Mouse (Mus musculus): ENCODE data around the gene Nt5c2. TPM values are rescaled to one million over a fixed set of nuclear protein-coding genes. Genes with fewer than 3 reads are reported as not detected.

The Nt5c2 gene
- total and polyA plus RNA-seq, 2 experiments from 2014 or later = 64.1 to 81.8 TPM

GRCm38 (mm10) chr19:46934025-46934424 lies 80.9 kb downstream of the Nt5c2 start:
- H3K36me3 ChIP-seq (ENCODE audit: insufficient read depth, low read length) = no peaks in the 10 kb centered on the region

GRCm38 (mm10) chr19:46932608-46933007 lies 82.3 kb downstream of the Nt5c2 start:
- TF ChIP-seq CTCF (IDR thresholded peaks at IDR 0.05) = no peak
- no peak overlapping the region for H3K27ac ChIP-seq (ENCODE audit: low read depth, low read length)
- no peaks in the 10 kb centered on the region for H3K36me3 ChIP-seq (ENCODE audit: insufficient read depth, low read length)
- WGBS = 65% methylated on average over 5 of the region's 5 CpGs
- DNase-seq (ENCODE audit: low spot score) (no peak), ATAC-seq (ENCODE audit: low FRiP score) (no peak)
- H3K4me3 ChIP-seq (ENCODE audit: low read depth, low read length) = no peak overlapping the region
- H3K4me2 ChIP-seq (ENCODE audit: low read depth, low read length, poor library complexity, severe bottlenecking) = no peak overlapping the region
- H3K9ac ChIP-seq (replicated peaks; ENCODE audit: low read length, poor library complexity, severe bottlenecking) = no peak overlapping the region
- no peaks in the 10 kb centered on the region for H3K27me3 ChIP-seq (ENCODE audit: insufficient read depth, low read length)
- no peaks in the 10 kb centered on the region for H3K9me3 ChIP-seq (ENCODE audit: low read length)
- H3K4me1 ChIP-seq (ENCODE audit: insufficient read depth, low read length) = no peaks in the 10 kb centered on the region

More at GRCm38 (mm10) chr19:46934025-46934424, 80.9 kb downstream of the Nt5c2 start:
- no peak overlapping the region for H3K4me3 ChIP-seq (ENCODE audit: low read depth, low read length)
- WGBS = 84% methylated on average over 4 of the region's 4 CpGs
- H3K9me3 ChIP-seq (ENCODE audit: low read length) = no peaks in the 10 kb centered on the region
- no peak overlapping the region for H3K9ac ChIP-seq (replicated peaks; ENCODE audit: low read length, poor library complexity, severe bottlenecking)
- no peak for TF ChIP-seq CTCF (IDR thresholded peaks at IDR 0.05)
- no peak overlapping the region for H3K4me2 ChIP-seq (ENCODE audit: low read depth, low read length, poor library complexity, severe bottlenecking)
- H3K4me1 ChIP-seq (ENCODE audit: insufficient read depth, low read length) = no peaks in the 10 kb centered on the region
- no peak overlapping the region for H3K27ac ChIP-seq (ENCODE audit: low read depth, low read length)
- ATAC-seq (ENCODE audit: low FRiP score) (no peak), DNase-seq (ENCODE audit: low spot score) (peak; percentile 7)
- no peaks in the 10 kb centered on the region for H3K27me3 ChIP-seq (ENCODE audit: insufficient read depth, low read length)

- peaks cover 3% of the 10 kb centered on the region; the same call in 1 of the 2 replicates for H3K4me1 ChIP-seq (ENCODE audit: insufficient read depth, low read length)
- DNase-seq (ENCODE audit: low spot score) = no peak
- no peak for ATAC-seq (ENCODE audit: low FRiP score)
- no peaks in the 10 kb centered on the region for H3K9me3 ChIP-seq (ENCODE audit: low read length)
- H3K27ac ChIP-seq (ENCODE audit: low read depth, low read length) = no peak overlapping the region
- TF ChIP-seq CTCF (IDR thresholded peaks at IDR 0.05) = no peak
- H3K4me3 ChIP-seq (ENCODE audit: low read depth, low read length) = no peak overlapping the region
- 76% methylated on average over 5 of the region's 5 CpGs for WGBS
- no peak overlapping the region for H3K9ac ChIP-seq (replicated peaks; ENCODE audit: low read length, poor library complexity, severe bottlenecking)
- H3K36me3 ChIP-seq (ENCODE audit: insufficient read depth, low read length) = no peaks in the 10 kb centered on the region
- no peaks in the 10 kb centered on the region for H3K27me3 ChIP-seq (ENCODE audit: insufficient read depth, low read length)
- H3K4me2 ChIP-seq (ENCODE audit: low read depth, low read length, poor library complexity, severe bottlenecking) = no peak overlapping the region
Observed at GRCm38 (mm10) chr19:46930026-46930425, 84.9 kb downstream of the Nt5c2 start.

GRCm38 (mm10) chr19:46929044-46929587 lies 85.8 kb downstream of the Nt5c2 start:
- Histone ChIP-seq H3K4me1 (ENCODE audit: insufficient read depth, low read length) (peaks cover 3% of the 10 kb centered on the region; the same call in 1 of the 2 replicates), H3K27ac (ENCODE audit: low read depth, low read length) (no peak overlapping the region), H3K4me2 (ENCODE audit: low read depth, low read length, poor library complexity, severe bottlenecking) (no peak overlapping the region), H3K9ac (replicated peaks; ENCODE audit: low read length, poor library complexity, severe bottlenecking) (no peak overlapping the region), H3K36me3 (ENCODE audit: insufficient read depth, low read length) (no peaks in the 10 kb centered on the region), H3K4me3 (ENCODE audit: low read depth, low read length) (no peak overlapping the region), H3K27me3 (ENCODE audit: insufficient read depth, low read length) (no peaks in the 10 kb centered on the region), H3K9me3 (ENCODE audit: low read length) (no peaks in the 10 kb centered on the region)
- ATAC-seq (ENCODE audit: low FRiP score) = no peak
- peak; percentile 70 for DNase-seq (ENCODE audit: low spot score)
- 75% methylated on average over 6 of the region's 6 CpGs for WGBS
- TF ChIP-seq CTCF (IDR thresholded peaks at IDR 0.05) = no peak

- H3K27ac ChIP-seq (ENCODE audit: low read depth, low read length) = no peak overlapping the region
- H3K4me2 ChIP-seq (ENCODE audit: low read depth, low read length, poor library complexity, severe bottlenecking) = no peak overlapping the region
- no peak overlapping the region for H3K9ac ChIP-seq (replicated peaks; ENCODE audit: low read length, poor library complexity, severe bottlenecking)
- no peaks in the 10 kb centered on the region for H3K36me3 ChIP-seq (ENCODE audit: insufficient read depth, low read length)
- ATAC-seq (ENCODE audit: low FRiP score) (no peak), DNase-seq (ENCODE audit: low spot score) (no peak)
- H3K9me3 ChIP-seq (ENCODE audit: low read length) = no peaks in the 10 kb centered on the region
- no peaks in the 10 kb centered on the region for H3K27me3 ChIP-seq (ENCODE audit: insufficient read depth, low read length)
- no peak overlapping the region for H3K4me3 ChIP-seq (ENCODE audit: low read depth, low read length)
- H3K4me1 ChIP-seq (ENCODE audit: insufficient read depth, low read length) = peaks cover 3% of the 10 kb centered on the region; the same call in 1 of the 2 replicates
- 71% methylated on average over 4 of the region's 4 CpGs for WGBS
- no peak for TF ChIP-seq CTCF (IDR thresholded peaks at IDR 0.05)
Observed at GRCm38 (mm10) chr19:46928136-46928535, 86.8 kb downstream of the Nt5c2 start.

GRCm38 (mm10) chr19:46926951-46927350 lies 88.0 kb downstream of the Nt5c2 start:
- Histone ChIP-seq H3K27ac (ENCODE audit: low read depth, low read length) (no peak overlapping the region), H3K27me3 (ENCODE audit: insufficient read depth, low read length) (no peaks in the 10 kb centered on the region), H3K4me2 (ENCODE audit: low read depth, low read length, poor library complexity, severe bottlenecking) (no peak overlapping the region), H3K9me3 (ENCODE audit: low read length) (no peaks in the 10 kb centered on the region), H3K36me3 (ENCODE audit: insufficient read depth, low read length) (no peaks in the 10 kb centered on the region), H3K9ac (replicated peaks; ENCODE audit: low read length, poor library complexity, severe bottlenecking) (no peak overlapping the region), H3K4me3 (ENCODE audit: low read depth, low read length) (no peak overlapping the region), H3K4me1 (ENCODE audit: insufficient read depth, low read length) (peaks cover 3% of the 10 kb centered on the region; the same call in 1 of the 2 replicates)
- no peak for DNase-seq (ENCODE audit: low spot score)
- no peak for ATAC-seq (ENCODE audit: low FRiP score)
- WGBS = 48% methylated on average over 5 of the region's 5 CpGs
- no peak for TF ChIP-seq CTCF (IDR thresholded peaks at IDR 0.05)

Data from midbrain, postnatal 0 days (tissue).